Mouse (Mus musculus) left cerebral cortex, postnatal 10 days (tissue): ENCODE results near the gene Gpr183. TPM values are rescaled to one million over a fixed set of nuclear protein-coding genes. Genes with fewer than 3 reads are reported as not detected.

Experiments used
- DNase-seq, 2 experiments: peaks; one replicate each; pipeline ENCODE4 v3.0.0; 2021 to 2022; ENCODE audit warnings: low spot score in 2 of 2, mixed read lengths in 1 of 2; ENCODE audit errors: extremely low spot score in 1 of 2
- intact Hi-C: fragments of 180-260 bp; cut with DNase I; formaldehyde crosslinking; loops from one replicate; pipeline ENCODE4 v1.15.1; 2025
- total RNA-seq, 2 experiments: library from RNA; stranded (reverse); gene quantifications; 2 replicates each; pipeline ENCODE4 v1.2.3; 2021

Gene Gpr183
- total RNA-seq, 2 experiments from 2014 or later, result 1.0 to 1.1 TPM

- DNase-seq, result no peak
- intact Hi-C loops, result no loop called here
Measured at GRCm38 (mm10) chr14:121938256-121939191, 26.5 kb downstream of the Gpr183 start.

- intact Hi-C loops, result no loop called here
Measured at GRCm38 (mm10) chr14:121937601-121938255, 27.3 kb downstream of the Gpr183 start.

DNA sequence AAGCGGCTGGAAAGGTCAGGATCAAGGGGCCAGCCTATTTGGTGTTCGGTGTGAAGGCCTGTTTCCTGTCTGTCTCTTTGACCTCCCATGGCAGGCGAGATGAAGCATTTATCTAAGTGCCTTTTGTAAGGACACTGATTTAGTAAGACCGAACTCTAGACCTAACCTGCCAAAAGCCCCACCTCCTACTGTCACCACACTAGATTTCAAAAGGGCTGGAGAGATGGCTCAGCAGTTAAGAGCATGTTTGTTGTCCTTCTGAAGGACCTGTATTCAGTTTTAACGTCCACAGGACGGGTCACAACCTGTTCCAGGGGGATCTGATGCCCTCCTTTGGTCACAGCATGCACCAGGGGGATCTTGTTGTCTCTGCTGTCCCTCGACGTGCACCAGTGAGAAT, 28.1 kb downstream of the Gpr183 start:
- intact Hi-C loops, result no loop called here
- no peak for DNase-seq

More at GRCm38 (mm10) chr14:121937601-121938255, 27.3 kb downstream of the Gpr183 start:
- no peak for DNase-seq

GRCm38 (mm10) chr14:121936356-121936755, 28.6 kb downstream of the Gpr183 start:
- intact Hi-C loops, result no loop called here
- no peak for DNase-seq

GRCm38 (mm10) chr14:121934597-121934946, 30.4 kb downstream of the Gpr183 start:
- no peak for DNase-seq
- intact Hi-C loops, result no loop called here

DNA sequence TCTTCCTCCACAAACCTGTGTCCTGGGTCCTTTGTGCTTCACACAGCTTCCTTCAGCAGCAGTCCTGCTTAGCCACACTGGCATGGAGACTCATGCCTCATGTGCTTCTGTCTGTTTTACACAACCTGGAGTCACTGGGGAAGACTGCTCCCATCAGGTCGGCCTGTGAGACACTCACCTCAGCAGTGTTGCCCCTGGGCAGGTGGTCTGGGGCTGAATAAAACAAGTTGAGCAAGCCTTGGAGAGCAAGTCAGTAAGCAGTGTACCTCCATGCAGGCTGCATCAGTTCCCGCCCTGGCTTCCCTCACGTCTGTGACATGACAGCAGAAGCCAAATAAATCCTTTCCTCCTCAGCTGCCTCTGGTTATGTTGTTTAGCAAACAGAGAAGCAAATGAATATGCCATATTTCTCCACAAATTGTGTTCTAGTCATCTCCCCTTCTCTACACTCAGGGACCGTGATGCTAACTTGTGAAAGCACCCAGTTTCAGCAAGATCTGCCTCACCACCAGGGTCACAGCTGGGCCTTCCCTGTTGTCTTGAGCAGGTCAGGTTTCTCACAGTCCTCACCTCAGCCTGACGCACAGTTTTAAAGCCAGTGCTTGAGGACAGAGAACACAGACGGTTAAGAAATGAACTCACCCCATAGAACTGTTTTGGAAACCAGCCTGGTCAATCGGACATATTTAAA, 30.9 kb downstream of the Gpr183 start:
- DNase-seq, result no peak
- intact Hi-C loops, result no loop called here

- no peak for DNase-seq
- intact Hi-C loops, result no loop called here
Measured at GRCm38 (mm10) chr14:121932180-121932579, 32.8 kb downstream of the Gpr183 start.

GRCm38 (mm10) chr14:121931594-121931993, 33.4 kb downstream of the Gpr183 start:
- DNase-seq, result no peak
- intact Hi-C loops, result no loop called here

- no peak for DNase-seq
- intact Hi-C loops, result no loop called here
Measured at GRCm38 (mm10) chr14:121930731-121931383, 34.1 kb downstream of the Gpr183 start.

DNA sequence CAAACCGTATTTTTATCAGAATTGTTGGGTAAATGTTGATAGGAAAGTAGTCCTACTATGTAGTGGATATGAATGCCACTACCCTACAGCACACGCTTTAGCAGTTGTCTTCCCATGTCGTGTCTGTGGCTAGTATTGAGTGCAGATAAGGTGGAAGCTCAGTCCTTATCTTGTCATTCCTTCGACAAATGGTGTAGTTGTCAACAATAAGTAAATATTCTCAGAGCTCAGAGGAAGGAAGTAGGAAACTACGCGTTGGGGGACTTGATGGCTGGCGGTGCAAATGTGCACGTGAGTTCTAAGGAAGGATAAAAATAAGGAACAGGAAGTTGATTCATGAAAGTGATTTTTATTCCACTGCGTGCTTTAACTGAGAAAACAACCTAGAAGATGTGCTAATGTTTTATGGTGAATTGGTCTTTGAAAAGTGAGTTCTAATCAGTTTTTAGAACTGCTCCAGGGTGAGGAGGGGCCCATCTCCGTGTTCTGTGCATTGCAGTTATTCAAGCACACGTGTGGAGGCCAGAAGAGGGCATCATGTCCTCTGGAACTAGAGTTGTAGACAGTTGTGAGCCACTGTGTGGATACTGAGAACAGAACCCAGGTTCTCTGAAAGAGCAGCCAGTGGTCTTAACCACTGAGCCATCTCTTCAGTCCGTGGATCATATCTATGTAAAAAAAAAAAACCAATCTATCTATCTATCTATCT, 35.6 kb downstream of the Gpr183 start:
- DNase-seq, result no peak
- intact Hi-C loops, result loop anchor here (2.0 to 5.0 kb wide), 2 partner anchors 133 to 203 kb away; no protein-coding TSS in a partner anchor

- DNase-seq, result peak; percentile 45 to 56
- intact Hi-C loops, result loop anchor here (2.0 to 5.0 kb wide), 2 partner anchors 134 to 204 kb away; no protein-coding TSS in a partner anchor
Measured at GRCm38 (mm10) chr14:121928375-121929137, 36.4 kb downstream of the Gpr183 start.

DNA sequence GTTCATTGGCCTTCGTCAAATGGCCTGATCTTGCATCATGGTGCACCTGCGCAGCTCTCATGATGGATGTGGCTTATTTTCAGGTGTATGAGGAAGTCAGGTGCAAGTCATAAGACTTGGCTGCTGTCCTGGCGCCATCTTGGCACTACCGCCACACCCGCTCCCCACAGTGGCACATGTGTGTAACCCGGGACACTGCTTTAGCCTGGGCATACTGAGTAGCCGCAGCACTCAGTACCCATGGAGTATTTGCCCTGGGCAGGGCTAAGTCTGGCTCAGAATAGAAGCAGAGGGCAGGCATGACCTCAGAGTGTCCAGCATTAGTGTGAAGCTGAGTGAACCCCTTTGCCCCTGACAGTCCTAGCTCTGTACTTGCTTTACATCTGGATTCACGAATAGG, 37.5 kb downstream of the Gpr183 start:
- DNase-seq, result no peak
- intact Hi-C loops, result loop anchor here (5.0 kb wide), 1 partner anchor 205 kb away; no protein-coding TSS in a partner anchor

GRCm38 (mm10) chr14:121926901-121927300, 38.1 kb downstream of the Gpr183 start:
- intact Hi-C loops, result loop anchor here (5.0 kb wide), 1 partner anchor 205 kb away; no protein-coding TSS in a partner anchor
- no peak for DNase-seq

DNA sequence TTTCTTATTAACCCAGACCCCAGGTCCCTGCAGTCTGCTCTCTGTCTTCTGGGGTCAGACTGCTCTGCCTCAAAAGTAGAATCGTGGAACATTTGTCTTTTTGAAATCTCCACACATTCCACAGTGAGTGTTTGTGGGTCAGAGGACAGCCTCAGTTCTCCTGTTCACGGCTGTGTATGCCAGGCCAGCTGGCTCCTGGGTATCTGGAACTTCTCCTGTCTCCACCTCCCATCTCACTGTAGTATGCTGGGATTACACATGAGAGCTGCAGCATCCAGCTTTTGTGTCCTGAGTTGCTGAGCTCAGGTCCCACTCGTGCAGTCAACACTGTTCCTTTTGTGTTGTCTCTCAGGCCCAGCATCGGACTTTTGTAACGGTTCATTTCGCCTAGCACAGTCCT, 40.1 kb downstream of the Gpr183 start:
- intact Hi-C loops, result loop anchor here (5.0 kb wide), 2 partner anchors 58 to 207 kb away; no protein-coding TSS in a partner anchor
- DNase-seq, result no peak

DNA sequence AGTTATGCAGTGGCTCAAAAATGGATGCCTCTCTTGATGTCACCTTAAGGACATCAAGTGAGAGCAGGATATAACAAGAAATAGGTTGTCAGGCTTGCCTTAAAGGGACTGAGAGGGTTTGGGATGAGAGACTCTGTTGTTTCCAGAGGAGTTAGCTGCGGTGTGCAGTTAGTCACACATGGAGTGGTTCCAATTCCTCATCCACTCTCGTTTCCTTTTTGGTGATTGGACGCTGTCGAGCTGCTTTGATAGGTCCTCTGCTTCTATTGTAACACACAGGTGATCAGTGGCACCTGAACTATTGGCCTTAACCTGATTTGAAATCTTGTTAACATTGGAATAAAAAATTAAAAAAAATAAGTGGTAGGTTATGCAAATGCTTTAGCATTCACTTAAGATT, 42.3 kb downstream of the Gpr183 start:
- intact Hi-C loops, result loop anchor here (5.0 kb wide), 1 partner anchor 55 kb away; no protein-coding TSS in a partner anchor
- no peak for DNase-seq

DNA sequence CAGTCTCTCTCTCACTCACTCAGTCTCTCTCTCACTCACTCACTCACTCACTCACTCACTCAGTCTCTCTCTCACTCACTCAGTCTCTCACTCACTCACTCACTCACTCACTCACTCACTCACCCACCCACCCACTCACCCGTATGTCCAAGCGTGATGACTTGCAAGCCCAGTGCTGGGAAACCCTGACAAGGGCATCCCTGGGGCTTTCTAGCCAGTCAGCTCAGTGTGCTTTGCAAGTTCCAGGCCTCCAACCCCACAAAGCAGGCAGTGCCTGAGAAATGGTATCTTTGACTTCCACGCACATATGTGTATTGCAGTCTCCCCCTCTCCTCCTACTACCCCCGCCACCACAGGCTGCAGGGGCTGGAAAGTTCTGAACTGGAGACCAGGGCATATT, 43.0 kb downstream of the Gpr183 start:
- no peak for DNase-seq
- intact Hi-C loops, result loop anchor here (5.0 kb wide), 1 partner anchor 55 kb away; no protein-coding TSS in a partner anchor

DNA sequence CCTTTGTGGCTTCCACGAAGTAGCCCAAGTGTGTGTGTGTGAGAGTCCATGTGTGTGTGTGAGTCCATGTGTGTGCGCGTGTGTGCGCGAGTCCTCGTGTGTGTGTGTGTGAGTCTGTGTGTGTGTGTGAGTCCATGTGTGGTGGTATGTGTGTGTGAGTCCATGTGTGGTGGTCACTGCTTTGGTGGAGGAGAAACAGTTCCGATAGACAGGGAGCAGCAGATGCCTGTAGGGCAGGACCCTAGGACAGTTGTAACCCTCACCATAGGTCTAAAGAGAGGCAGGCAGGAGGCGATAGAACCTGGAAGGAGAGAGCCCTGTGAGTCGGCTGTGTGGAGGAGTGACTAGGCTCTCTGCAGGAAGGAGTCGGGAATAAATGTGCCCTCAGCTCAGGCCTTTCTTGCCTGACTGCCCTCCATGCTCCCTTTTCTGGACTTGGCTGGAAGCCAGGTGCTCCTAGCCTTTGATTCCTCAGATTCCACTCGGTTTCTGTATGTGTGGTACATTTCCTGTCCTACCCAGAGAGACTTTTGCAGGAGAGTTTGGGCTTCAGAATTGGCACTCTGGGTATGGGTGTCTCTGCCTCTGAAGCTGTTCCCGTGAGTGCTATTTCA, 44.4 kb downstream of the Gpr183 start:
- peak in 1 of 2 experiments; percentile 55 for DNase-seq
- intact Hi-C loops, result loop anchor here (5.0 kb wide), 1 partner anchor 53 kb away; no protein-coding TSS in a partner anchor
